Mouse (Mus musculus): ENCODE measurements at regions not wholly inside any gene's neighbourhood (a gene's known extent, or its start where the extent isn't known, plus 50 kb on each side); places are given as distances from the start of the nearest gene placed in this dataset.
A peak's percentile ranks its signal among the peaks of the same experiment; 100 is the strongest.

DNA sequence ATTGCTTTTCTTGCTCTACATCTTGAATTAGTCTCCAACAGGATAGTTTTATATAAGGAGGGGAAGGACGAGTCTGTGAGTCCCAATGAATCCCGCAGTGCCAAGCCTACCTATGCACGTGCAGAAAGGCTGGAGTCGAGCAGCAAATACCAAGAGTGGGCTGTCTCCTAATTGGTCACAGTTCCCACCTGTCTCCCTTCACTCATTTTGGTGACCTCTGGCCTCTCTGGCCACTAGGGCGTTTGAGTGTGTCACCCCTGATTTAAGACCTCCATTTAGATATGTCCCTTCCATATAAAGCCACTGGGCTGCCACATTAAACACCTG lies 234.1 kb downstream of the Zfp36l1 start:
- H3K9ac ChIP-seq (replicated peaks): no peak overlapping the region

DNA sequence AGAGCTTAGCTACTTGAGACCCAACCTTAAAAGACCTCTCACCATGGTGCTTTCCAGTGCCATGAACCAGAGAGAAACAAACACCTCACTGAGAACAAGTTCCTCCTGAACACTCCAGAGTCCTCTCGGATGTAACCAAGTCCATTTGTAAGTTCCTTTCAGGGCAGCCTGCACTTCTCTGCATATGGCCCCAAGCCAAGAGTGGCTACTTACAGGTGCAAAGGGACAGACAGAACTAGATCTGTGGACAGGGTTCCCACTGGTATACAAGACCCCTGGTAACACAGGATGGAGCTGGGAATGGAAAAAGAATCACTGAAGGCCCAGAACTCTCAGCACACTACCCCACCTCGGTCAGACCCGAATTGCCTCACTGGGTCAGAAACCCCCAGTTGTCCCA lies 234.7 kb downstream of the Zfp36l1 start:
- Histone ChIP-seq H3K4me2 (replicated peaks) (no peak overlapping the region), H3K9me3 (no peaks in the 10 kb centered on the region), H3K4me1 (peaks cover 26% of the 10 kb centered on the region), H3K36me3 (no peaks in the 10 kb centered on the region), H3K9ac (replicated peaks) (no peak overlapping the region), H3K4me3 (no peak overlapping the region), H3K27ac (replicated peaks) (0 out of 2 replicates have a peak overlapping the region, but pooled peaks have one; percentile 82), H3K27me3 (no peaks in the 10 kb centered on the region)
- no peak for ATAC-seq (replicated peaks)
- 79% methylated on average over 3 of the region's 3 CpGs for WGBS

More for the DNA sequence above, 234.1 kb downstream of the Zfp36l1 start:
- no peaks in the 10 kb centered on the region for H3K9me3 ChIP-seq
- no peak for ATAC-seq (replicated peaks)
- H3K27me3 ChIP-seq: no peaks in the 10 kb centered on the region
- H3K4me2 ChIP-seq (replicated peaks): no peak overlapping the region
- H3K4me1 ChIP-seq: peaks cover 26% of the 10 kb centered on the region
- WGBS: 22% methylated on average over 5 of the region's 5 CpGs
- no peak overlapping the region for H3K4me3 ChIP-seq
- H3K27ac ChIP-seq (replicated peaks): peak overlapping the region; percentile 82; the same call in 1 of the 2 replicates
- H3K36me3 ChIP-seq: no peaks in the 10 kb centered on the region

DNA sequence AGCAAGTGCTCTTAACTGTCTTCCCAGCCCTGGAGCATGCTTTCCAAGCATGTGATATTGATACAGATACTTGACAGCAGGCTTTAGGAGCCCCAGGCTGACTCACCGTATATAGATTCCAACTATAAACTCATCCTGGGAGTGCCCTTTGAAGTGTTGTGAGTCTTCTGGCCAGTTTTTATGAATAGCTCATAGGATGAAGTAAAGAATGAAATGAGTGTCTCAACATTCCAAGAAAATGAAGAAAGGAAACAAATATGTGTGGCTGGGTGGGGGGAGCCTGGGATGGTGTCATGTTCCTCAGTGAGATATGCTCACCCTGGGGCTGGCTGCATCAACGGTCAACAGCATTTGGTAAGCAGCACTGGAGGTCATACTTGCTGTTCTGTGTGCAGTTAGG lies 238.5 kb downstream of the Zfp36l1 start:
- Histone ChIP-seq H3K9ac (replicated peaks) (no peak overlapping the region), H3K9me3 (no peaks in the 10 kb centered on the region), H3K4me2 (replicated peaks) (no peak overlapping the region), H3K27ac (replicated peaks) (no peak overlapping the region), H3K4me3 (no peak overlapping the region), H3K36me3 (no peaks in the 10 kb centered on the region), H3K4me1 (peaks cover 8% of the 10 kb centered on the region), H3K27me3 (no peaks in the 10 kb centered on the region)
- no peak for ATAC-seq (replicated peaks)
- WGBS: 79% methylated on average over 2 of the region's 2 CpGs

DNA sequence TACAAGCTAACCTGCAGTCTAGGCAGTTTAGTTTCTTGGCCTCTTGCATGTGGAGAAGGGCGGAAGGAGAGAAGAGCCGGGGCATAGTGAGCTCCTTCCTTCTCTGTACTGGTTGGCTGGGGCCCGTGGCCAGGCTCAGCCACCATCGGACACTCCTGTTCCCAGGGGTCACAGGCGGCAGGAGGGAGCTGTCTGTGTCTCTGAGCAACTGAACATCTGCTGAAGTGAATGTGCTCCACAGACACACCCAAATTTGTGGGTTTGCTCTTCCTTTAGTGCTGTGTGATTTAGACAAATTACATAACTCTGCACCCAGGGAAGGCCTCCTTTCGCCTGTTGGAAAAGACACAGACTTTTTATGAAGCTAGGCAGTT lies 247.6 kb downstream of the Zfp36l1 start:
- Histone ChIP-seq H3K4me2 (replicated peaks) (no peak overlapping the region), H3K27me3 (no peaks in the 10 kb centered on the region), H3K4me1 (no peaks in the 10 kb centered on the region), H3K9me3 (no peaks in the 10 kb centered on the region), H3K36me3 (no peaks in the 10 kb centered on the region), H3K9ac (replicated peaks) (no peak overlapping the region), H3K4me3 (no peak overlapping the region), H3K27ac (replicated peaks) (no peak overlapping the region)
- WGBS: 78% methylated on average over 6 of the region's 6 CpGs
- ATAC-seq (replicated peaks): no peak

GRCm38 (mm10) chr12:79864346-79865178 lies 248.3 kb downstream of the Zfp36l1 start:
- Histone ChIP-seq H3K9me3 (no peaks in the 10 kb centered on the region), H3K27ac (replicated peaks) (no peak overlapping the region), H3K4me3 (no peak overlapping the region), H3K36me3 (no peaks in the 10 kb centered on the region), H3K9ac (replicated peaks) (no peak overlapping the region), H3K4me2 (replicated peaks) (no peak overlapping the region), H3K4me1 (peaks cover 3% of the 10 kb centered on the region), H3K27me3 (no peaks in the 10 kb centered on the region)
- ATAC-seq (replicated peaks): no peak
- 76% methylated on average over 20 of the region's 20 CpGs for WGBS

Measured in forebrain, embryonic 15.5 days (tissue).